Mouse (Mus musculus): ENCODE measurements around the gene Nfkbie. TPM values are rescaled to one million over a fixed set of nuclear protein-coding genes. Genes with fewer than 3 reads are reported as not detected.

The Nfkbie gene
- polyA plus RNA-seq, 1 experiment from 2014 or later: 6.2 TPM

DNA sequence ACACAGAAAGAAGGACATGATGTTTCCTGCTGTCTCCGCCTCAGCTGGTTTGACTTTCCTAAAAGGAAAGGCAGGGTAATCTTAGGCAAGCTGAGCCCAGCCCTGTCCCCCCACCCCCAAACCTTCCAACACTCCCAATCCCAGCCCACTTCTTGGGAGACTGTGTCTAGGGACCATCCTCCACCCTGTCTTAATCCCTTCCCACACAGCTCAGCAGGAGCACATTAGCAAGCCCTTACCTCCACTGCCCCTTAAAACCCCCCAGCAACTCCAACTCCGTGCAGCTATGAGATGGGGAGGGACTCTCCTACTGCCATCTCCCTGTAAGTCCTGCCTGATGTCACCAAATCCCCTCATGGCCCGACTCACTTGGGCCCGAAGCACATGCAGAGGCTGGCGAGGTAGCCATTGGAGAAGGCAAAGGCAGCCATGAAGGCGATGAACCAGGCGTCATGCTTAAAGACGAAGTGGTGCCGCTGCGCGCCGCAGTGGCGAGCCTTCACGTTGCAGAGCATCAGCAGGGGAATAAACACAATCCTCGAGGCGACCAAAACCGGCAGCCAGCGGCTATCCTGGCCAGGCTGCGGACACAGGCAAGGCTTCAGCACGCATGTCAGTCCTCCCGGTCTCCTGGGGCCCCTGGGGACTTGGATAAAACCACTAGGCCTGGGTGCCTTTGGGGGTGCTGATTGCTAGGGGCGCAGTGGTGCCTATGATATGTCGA lies 30.4 kb downstream of the Nfkbie start:
- 74% methylated on average over 23 of the region's 23 CpGs for WGBS

DNA sequence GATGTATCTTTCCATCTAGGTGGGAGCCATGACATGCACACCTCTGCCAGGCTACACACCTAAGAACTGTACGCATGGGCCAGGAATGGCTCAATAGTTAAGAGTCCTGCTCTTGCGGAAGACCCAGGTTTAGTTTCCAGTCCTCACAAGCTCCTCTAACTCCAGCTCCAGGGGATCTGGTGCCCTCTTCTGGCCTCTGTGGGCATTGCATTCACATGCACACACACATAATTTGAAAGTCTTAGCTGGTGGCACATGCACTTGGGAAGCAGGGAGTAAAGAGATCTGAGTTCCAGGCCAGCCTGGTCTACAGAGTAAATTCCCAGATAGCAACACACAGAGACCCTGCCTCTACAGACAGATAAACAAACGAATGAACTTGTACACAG lies 30.9 kb downstream of the Nfkbie start:
- Histone ChIP-seq H3K4me1 (peaks cover 41% of the 10 kb centered on the region), H3K27ac (0 out of 2 replicates have a peak overlapping the region, but pooled peaks have one; percentile 74), H3K9ac (no peak overlapping the region), H3K4me2 (replicated peaks) (no peak overlapping the region), H3K27me3 (no peaks in the 10 kb centered on the region), H3K4me3 (no peak overlapping the region), H3K9me3 (0 out of 2 replicates have a peak, but pooled peaks cover 3% of the 10 kb centered on the region), H3K36me3 (peaks cover 38% of the 10 kb centered on the region)
- ATAC-seq (ENCODE audit: low FRiP score, low read depth): no peak
- WGBS: over 99% methylated on average over 3 of the region's 3 CpGs

More for the DNA sequence above, 30.4 kb downstream of the Nfkbie start:
- Histone ChIP-seq H3K9ac (0 out of 2 replicates have a peak overlapping the region, but pooled peaks have one; percentile 45), H3K27me3 (no peaks in the 10 kb centered on the region), H3K4me1 (peaks cover 41% of the 10 kb centered on the region), H3K4me3 (no peak overlapping the region), H3K36me3 (peaks cover 38% of the 10 kb centered on the region), H3K4me2 (replicated peaks) (no peak overlapping the region), H3K9me3 (0 out of 2 replicates have a peak, but pooled peaks cover 3% of the 10 kb centered on the region), H3K27ac (peak overlapping the region; percentile 74; the same call in 1 of the 2 replicates)
- ATAC-seq (ENCODE audit: low FRiP score, low read depth): no peak

DNA sequence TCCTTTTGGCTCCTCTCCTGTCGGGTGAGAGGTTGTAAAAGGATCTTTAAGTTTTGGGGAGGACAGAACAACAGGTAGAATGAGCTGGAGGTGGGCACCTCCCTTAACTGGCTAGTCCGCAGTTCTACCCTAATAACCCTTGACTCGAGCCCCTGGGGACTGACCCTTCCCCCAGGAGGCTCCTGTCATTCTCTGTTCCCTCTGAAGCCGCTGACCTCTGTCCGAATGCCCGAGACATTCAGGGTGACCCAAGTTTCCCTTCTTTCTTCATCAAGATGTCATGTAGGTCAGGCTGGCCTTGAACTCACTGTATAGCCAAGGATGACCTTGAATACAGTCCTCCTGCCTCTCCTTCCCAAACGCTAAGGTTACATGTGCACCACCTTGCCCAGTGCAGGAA lies 32.9 kb downstream of the Nfkbie start:
- ATAC-seq (ENCODE audit: low FRiP score, low read depth): no peak
- no peak overlapping the region for H3K9ac ChIP-seq
- H3K9me3 ChIP-seq: 0 out of 2 replicates have a peak, but pooled peaks cover 3% of the 10 kb centered on the region
- no peak overlapping the region for H3K27ac ChIP-seq
- no peak overlapping the region for H3K4me2 ChIP-seq (replicated peaks)
- peaks cover 38% of the 10 kb centered on the region for H3K36me3 ChIP-seq
- 89% methylated on average over 7 of the region's 7 CpGs for WGBS
- H3K4me1 ChIP-seq: peaks cover 57% of the 10 kb centered on the region
- H3K4me3 ChIP-seq: no peak overlapping the region
- H3K27me3 ChIP-seq: no peaks in the 10 kb centered on the region

DNA sequence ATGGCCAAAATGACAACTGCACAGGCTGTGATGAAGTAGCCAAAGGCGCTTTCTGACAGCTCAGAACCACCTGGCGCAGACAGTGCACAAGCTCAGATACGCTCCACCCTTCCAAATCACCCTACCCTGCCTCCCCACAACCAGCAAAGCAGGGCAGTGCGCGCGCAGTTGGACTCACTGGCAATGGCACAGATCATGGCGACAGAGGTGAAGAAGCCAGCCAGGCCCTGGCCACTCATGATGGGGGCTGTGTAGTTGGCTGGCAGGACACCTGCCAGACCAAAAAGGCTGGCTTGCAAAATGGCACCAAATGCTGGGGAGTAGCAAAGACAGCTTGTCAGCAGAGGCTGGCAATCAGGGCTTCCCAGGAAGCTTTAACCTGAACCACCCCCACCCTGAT lies 33.7 kb downstream of the Nfkbie start:
- WGBS: 92% methylated on average over 7 of the region's 7 CpGs
- ATAC-seq (ENCODE audit: low FRiP score, low read depth): no peak
- Histone ChIP-seq H3K9me3 (0 out of 2 replicates have a peak, but pooled peaks cover 3% of the 10 kb centered on the region), H3K4me2 (replicated peaks) (no peak overlapping the region), H3K4me3 (no peak overlapping the region), H3K4me1 (peaks cover 60% of the 10 kb centered on the region), H3K9ac (no peak overlapping the region), H3K27ac (no peak overlapping the region), H3K36me3 (peaks cover 38% of the 10 kb centered on the region), H3K27me3 (peaks cover 7% of the 10 kb centered on the region)

DNA sequence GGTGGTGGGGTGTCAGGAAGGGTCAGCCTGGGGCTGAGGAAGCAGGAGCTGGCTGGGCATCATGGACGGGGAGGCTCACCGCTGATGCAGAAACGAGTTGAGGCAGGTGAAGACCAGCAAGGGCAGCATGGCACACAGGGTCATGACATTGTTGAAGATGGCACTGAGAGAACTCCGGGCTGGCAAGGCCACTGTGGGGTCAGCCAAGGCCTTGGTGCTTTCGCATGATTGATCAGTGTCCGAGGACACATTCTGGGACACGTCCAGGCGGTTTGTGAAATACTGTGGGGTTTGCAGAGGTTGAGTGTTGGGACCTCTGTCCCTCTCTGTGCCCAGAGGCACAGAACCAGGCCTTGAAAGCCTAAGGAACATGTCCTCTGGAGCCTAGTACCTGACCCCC lies 34.3 kb downstream of the Nfkbie start:
- Histone ChIP-seq H3K4me2 (replicated peaks) (no peak overlapping the region), H3K9me3 (0 out of 2 replicates have a peak, but pooled peaks cover 3% of the 10 kb centered on the region), H3K4me1 (peaks cover 60% of the 10 kb centered on the region), H3K36me3 (peaks cover 38% of the 10 kb centered on the region), H3K4me3 (no peak overlapping the region), H3K9ac (no peak overlapping the region), H3K27ac (no peak overlapping the region), H3K27me3 (peaks cover 13% of the 10 kb centered on the region)
- WGBS: 91% methylated on average over 8 of the region's 8 CpGs
- ATAC-seq (ENCODE audit: low FRiP score, low read depth): no peak

GRCm38 (mm10) chr17:45590410-45590809 lies 34.9 kb downstream of the Nfkbie start:
- peaks cover 16% of the 10 kb centered on the region for H3K27me3 ChIP-seq
- H3K9me3 ChIP-seq: 0 out of 2 replicates have a peak, but pooled peaks cover 3% of the 10 kb centered on the region
- H3K4me2 ChIP-seq (replicated peaks): no peak overlapping the region
- no peak overlapping the region for H3K27ac ChIP-seq
- peaks cover 38% of the 10 kb centered on the region for H3K36me3 ChIP-seq
- H3K9ac ChIP-seq: no peak overlapping the region
- H3K4me1 ChIP-seq: peaks cover 58% of the 10 kb centered on the region
- H3K4me3 ChIP-seq: no peak overlapping the region
- no peak for ATAC-seq (ENCODE audit: low FRiP score, low read depth)
- WGBS: 61% methylated on average over 6 of the region's 6 CpGs

DNA sequence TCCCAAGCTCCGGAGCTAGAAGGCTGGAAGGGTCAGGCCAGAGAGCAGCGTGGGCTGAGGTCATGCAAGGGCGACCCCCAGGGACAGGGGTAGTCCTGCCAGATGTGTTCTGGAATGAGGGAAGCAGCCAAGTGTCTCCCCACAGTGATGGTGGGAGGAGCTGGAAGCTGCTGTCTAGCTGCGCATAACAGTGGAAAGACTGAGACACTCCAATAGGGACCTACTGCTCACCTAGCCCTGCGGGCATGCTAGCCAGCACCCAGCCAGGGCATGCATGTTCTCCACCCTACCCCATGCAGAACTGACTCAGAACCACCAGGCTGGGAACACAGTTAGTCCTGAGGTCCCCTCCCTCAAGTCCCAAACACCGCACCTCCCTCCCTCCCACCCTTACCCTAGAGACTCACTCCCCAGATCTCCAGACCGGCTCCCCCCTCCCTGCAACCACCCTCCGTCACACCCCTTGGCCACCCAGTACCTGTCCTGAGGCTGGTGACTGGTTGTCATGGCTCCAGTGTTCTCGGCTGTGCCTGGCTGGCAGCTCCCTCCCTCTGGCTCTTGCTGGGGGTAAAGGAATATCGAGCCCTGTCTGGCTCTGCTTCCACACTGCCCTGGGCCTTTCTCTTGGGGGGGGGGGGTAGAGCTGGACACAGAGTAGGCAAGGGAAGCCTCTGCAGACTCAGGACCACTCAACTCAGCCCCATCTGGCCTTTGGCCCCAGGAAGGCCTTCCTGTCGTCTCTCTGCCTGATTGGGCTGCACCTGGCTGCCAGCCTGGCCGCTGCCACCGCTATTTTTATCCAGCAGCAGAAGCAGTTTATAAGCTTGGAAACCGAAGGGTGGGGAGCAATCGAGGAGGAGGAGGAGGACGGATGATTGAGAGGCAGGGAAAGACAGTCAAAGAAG lies 36.5 kb downstream of the Nfkbie start:
- no peak for ATAC-seq (ENCODE audit: low FRiP score, low read depth)
- Histone ChIP-seq H3K4me3 (peak overlapping the region; percentile 8; the same call in 1 of the 2 replicates), H3K27me3 (peaks cover 24% of the 10 kb centered on the region), H3K9me3 (no peaks in the 10 kb centered on the region), H3K36me3 (peaks cover 29% of the 10 kb centered on the region), H3K4me1 (peaks cover 64% of the 10 kb centered on the region), H3K9ac (peak overlapping the region; percentile 51), H3K4me2 (replicated peaks) (peak overlapping the region; percentile 99), H3K27ac (peak overlapping the region; percentile 6; the same call in 1 of the 2 replicates)
- WGBS: 44% methylated on average over 16 of the region's 16 CpGs

DNA sequence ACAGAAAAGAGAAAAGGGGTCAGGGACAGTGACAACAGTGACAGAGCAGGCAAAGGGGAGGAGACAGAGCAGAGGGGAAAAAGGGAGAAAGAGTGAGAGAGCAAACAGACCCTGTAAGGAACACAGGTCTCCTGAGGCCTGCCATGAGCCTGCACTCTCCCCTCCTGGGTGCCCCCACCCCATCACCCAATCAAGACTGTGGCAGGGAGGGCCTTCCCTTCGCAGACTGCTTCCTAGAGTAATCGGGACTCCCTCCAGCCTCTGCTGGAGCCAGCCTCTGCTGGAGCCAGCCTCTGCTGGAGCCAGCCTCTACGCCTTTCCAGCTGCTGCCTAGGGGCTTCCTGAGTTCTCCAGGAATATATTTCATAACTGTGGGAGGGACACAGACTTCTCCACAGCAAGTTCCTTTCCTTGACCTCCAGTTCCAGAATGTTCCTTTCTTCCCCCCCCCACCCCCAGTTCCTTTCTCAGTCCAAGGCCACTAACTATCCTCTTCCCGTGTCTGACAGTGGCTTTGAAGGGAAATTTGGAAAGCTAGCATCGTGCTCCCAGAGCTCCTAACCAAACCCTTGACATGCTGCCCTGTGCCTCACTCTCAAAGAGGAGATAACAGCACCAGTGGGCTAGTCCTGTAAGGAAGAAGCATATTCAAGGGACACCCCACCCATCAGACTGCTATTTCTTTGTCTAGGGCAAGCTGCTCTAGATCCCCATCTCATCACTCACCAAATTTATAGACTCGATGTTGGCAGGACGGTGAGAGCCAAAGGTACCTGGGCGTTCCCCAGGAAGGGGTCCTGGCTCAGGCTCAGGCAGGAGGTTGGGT lies 37.3 kb downstream of the Nfkbie start:
- peak overlapping the region; percentile 99 for H3K4me2 ChIP-seq (replicated peaks)
- 53% methylated on average over 8 of the region's 8 CpGs for WGBS
- H3K9ac ChIP-seq: peak overlapping the region; percentile 51
- peaks cover 24% of the 10 kb centered on the region for H3K27me3 ChIP-seq
- no peaks in the 10 kb centered on the region for H3K9me3 ChIP-seq
- H3K36me3 ChIP-seq: peaks cover 21% of the 10 kb centered on the region
- peak overlapping the region; percentile 6; the same call in 1 of the 2 replicates for H3K27ac ChIP-seq
- peaks cover 68% of the 10 kb centered on the region for H3K4me1 ChIP-seq
- peak overlapping the region; percentile 61 for H3K4me3 ChIP-seq
- no peak for ATAC-seq (ENCODE audit: low FRiP score, low read depth)

DNA sequence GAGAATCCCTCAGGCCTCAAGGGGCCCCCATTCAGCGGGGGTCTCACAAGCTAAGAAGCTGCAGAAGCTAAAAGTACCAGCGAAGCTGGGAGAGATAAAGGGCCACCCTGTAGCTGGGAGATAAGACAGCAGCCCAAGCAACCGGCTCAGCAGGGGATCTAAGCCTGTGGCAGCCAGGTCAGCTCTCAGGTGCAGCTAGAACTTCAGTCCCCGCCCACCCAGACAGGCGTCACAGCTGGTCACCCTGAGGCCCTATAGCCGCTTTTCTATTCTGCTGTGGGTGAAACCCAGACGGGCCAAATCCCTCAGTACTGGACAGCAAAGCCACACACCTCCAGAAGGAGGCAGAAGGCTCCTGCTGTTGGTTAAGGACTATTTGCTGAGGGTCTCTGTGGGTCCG lies 38.0 kb downstream of the Nfkbie start:
- H3K9ac ChIP-seq: peak overlapping the region; percentile 35; the same call in 1 of the 2 replicates
- H3K4me2 ChIP-seq (replicated peaks): peak overlapping the region; percentile 99
- peaks cover 14% of the 10 kb centered on the region for H3K36me3 ChIP-seq
- peak overlapping the region; percentile 61 for H3K4me3 ChIP-seq
- H3K27me3 ChIP-seq: peaks cover 24% of the 10 kb centered on the region
- 30% methylated on average over 8 of the region's 8 CpGs for WGBS
- peaks cover 72% of the 10 kb centered on the region for H3K4me1 ChIP-seq
- ATAC-seq (ENCODE audit: low FRiP score, low read depth): no peak
- no peak overlapping the region for H3K27ac ChIP-seq
- no peaks in the 10 kb centered on the region for H3K9me3 ChIP-seq

DNA sequence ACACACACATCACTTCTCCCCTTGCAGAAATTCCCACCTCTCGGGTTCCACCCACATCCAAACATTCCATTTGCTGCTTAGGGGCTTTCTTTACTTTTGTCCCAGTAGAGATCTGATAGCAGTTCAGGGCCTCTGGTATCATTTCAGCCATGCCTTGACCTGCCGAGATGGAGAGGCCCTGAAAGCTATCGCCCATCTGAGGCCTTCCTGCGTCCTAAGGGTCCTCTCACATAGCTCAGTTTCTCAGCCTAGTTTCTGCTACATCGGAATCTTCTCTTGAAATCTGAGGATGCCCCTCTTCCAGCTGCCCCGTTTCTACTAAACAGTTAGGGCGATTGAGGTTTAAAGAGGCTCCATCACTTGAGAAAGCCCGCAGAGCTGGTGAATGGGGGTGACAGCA lies 38.7 kb downstream of the Nfkbie start:
- Histone ChIP-seq H3K36me3 (peaks cover 7% of the 10 kb centered on the region), H3K9ac (0 out of 2 replicates have a peak overlapping the region, but pooled peaks have one; percentile 19), H3K4me2 (replicated peaks) (peak overlapping the region; percentile 99), H3K27ac (no peak overlapping the region), H3K27me3 (peaks cover 24% of the 10 kb centered on the region), H3K9me3 (no peaks in the 10 kb centered on the region), H3K4me3 (peak overlapping the region; percentile 61), H3K4me1 (peaks cover 73% of the 10 kb centered on the region)
- 45% methylated on average over 8 of the region's 8 CpGs for WGBS
- no peak for ATAC-seq (ENCODE audit: low FRiP score, low read depth)
